Mouse (Mus musculus): ENCODE results near the gene Notch2.

DNA sequence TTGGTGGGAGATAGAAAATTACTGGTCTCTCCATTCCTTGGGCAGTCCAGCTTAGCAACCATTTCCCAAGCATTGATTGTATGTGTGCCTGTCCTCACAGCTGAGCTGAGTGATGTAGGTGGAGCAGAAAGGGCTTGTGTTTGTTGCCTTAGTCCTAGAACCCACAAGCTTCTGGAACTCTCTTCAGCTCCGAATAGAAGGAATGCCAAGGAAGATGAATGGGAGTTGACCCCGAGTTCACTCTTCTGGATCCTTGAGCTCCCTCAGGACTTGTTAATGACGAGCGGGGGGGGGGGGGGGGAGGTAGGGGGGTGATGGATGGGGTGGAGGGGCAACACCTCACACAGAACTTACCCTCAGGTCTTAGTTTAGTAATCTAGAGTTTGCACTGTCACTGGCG lies 25.9 kb downstream of the Notch2 start:
- TF ChIP-seq CTCF (IDR thresholded peaks at IDR 0.05; ENCODE audit: insufficient read depth, low read length) (no peak), POLR2A (IDR thresholded peaks at IDR 0.05; ENCODE audit: borderline replicate concordance, extremely low read depth, low read depth, low read length) (no peak)
